Mouse (Mus musculus) spleen, adult 2 months (tissue): Measurements from ENCODE around the gene Cpm. TPM values are rescaled to one million over a fixed set of nuclear protein-coding genes. Genes with fewer than 3 reads are reported as not detected.

Source experiments
- DNase-seq, 2 experiments: peaks; one replicate each; pipeline versions ENCODE4 v3.0.0 to v3.0.0-alpha.2; 2012 to 2021; ENCODE audit warnings: low spot score in 2 of 2, low read depth in 1 of 2
- H3K27ac ChIP-seq: fragments of 200-500 bp; 2 replicates; pipeline ENCODE4 v1.5.1; 2012; ENCODE audit warnings: low read length, inconsistent platforms; ENCODE audit not compliant: insufficient read depth
- H3K27me3 ChIP-seq: fragments of 200-500 bp; 2 replicates; pipeline ENCODE4 v1.6.1; 2012; ENCODE audit warnings: mild to moderate bottlenecking, moderate library complexity, low read length, inconsistent platforms; ENCODE audit not compliant: control insufficient read depth, insufficient read depth
- H3K36me3 ChIP-seq: fragments of 200-500 bp; 2 replicates; pipeline ENCODE4 v1.6.1; 2012; ENCODE audit warnings: mild to moderate bottlenecking, low read length, inconsistent platforms; ENCODE audit not compliant: control insufficient read depth, insufficient read depth
- H3K4me1 ChIP-seq: fragments of 200-500 bp; 2 replicates; pipeline ENCODE4 v1.6.1; 2011; ENCODE audit warnings: inconsistent platforms; ENCODE audit not compliant: control insufficient read depth, insufficient read depth, insufficient read length
- H3K4me3 ChIP-seq: fragments of 200-500 bp; 2 replicates; pipeline ENCODE4 v1.5.1; 2011; ENCODE audit warnings: mild to moderate bottlenecking, inconsistent platforms; ENCODE audit not compliant: insufficient read depth, insufficient read length; ENCODE audit errors: extremely low read depth
- CTCF ChIP-seq: fragments of 200-500 bp; IDR thresholded peaks from 2 replicates; pipeline ENCODE4 v1.5.1; 2011; ENCODE audit warnings: mild to moderate bottlenecking, inconsistent platforms; ENCODE audit not compliant: insufficient read depth, insufficient read length, insufficient replicate concordance; ENCODE audit errors: extremely low read depth
- POLR2A ChIP-seq: fragments of 200-500 bp; IDR thresholded peaks from 2 replicates; pipeline ENCODE4 v1.6.1; 2011; ENCODE audit warnings: low read depth, low read length, inconsistent platforms
- WGBS: fragments of 180-500 bp; shearing (Covaris S2); methylation state at CpG from one replicate; pipeline ENCODE4 v1.1.7; 2018; 5-methylcytosine and 5-hydroxymethylcytosine counted together
- polyA plus RNA-seq: library from polyadenylated mRNA; depleted of rRNA; stranded (reverse); fragments of >200 nt; gene quantifications from 2 replicates; pipeline ENCODE4 v1.2.3, GENCODE M21; 2012

Gene Cpm
- polyA plus RNA-seq, 1 experiment: 10.1 TPM

DNA sequence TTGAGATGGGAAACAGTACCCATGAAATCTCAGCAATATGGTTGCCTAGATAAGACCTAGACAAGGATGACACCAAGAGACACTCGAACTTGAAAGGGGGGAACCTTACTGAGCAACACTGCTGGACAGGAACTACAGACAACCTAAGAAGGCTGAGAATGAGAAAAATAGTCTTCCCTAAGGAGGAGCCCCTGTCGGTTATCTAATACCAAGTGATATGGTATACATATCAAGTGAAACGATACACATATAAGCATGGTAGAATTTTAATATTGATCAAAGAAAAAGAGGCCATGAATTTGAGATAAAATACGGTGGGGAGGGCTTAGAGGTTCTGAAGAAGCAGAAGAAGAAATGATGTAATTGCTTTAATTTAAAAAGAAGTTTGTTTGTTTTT is 23.1 kb downstream of the Cpm start:
- DNase-seq: no peak
- H3K4me1 ChIP-seq: peaks cover 14% of the 10 kb centered on the region
- no peaks in the 10 kb centered on the region for H3K36me3 ChIP-seq
- H3K4me3 ChIP-seq: no peak overlapping the region
- WGBS: 57% methylated on average over 4 of the region's 4 CpGs
- H3K27me3 ChIP-seq: no peaks in the 10 kb centered on the region
- no peak for TF ChIP-seq CTCF
- TF ChIP-seq POLR2A: no peak
- H3K27ac ChIP-seq: no peak overlapping the region

GRCm38 (mm10) chr10:117652930-117653778 is 23.9 kb downstream of the Cpm start:
- Histone ChIP-seq H3K36me3 (no peaks in the 10 kb centered on the region), H3K4me3 (no peak overlapping the region), H3K27me3 (no peaks in the 10 kb centered on the region), H3K4me1 (peaks cover 14% of the 10 kb centered on the region), H3K27ac (no peak overlapping the region)
- no peak for DNase-seq
- 40% methylated on average over 8 of the region's 8 CpGs for WGBS
- TF ChIP-seq POLR2A (no peak), CTCF (no peak)

- TF ChIP-seq CTCF (no peak), POLR2A (no peak)
- Histone ChIP-seq H3K27ac (no peak overlapping the region), H3K36me3 (no peaks in the 10 kb centered on the region), H3K4me3 (no peak overlapping the region), H3K27me3 (no peaks in the 10 kb centered on the region), H3K4me1 (peaks cover 14% of the 10 kb centered on the region)
- 71% methylated on average over 7 of the region's 7 CpGs for WGBS
- DNase-seq: no peak
These were observed 24.5 kb downstream of the Cpm start for GRCm38 (mm10) chr10:117653779-117654173.

DNA sequence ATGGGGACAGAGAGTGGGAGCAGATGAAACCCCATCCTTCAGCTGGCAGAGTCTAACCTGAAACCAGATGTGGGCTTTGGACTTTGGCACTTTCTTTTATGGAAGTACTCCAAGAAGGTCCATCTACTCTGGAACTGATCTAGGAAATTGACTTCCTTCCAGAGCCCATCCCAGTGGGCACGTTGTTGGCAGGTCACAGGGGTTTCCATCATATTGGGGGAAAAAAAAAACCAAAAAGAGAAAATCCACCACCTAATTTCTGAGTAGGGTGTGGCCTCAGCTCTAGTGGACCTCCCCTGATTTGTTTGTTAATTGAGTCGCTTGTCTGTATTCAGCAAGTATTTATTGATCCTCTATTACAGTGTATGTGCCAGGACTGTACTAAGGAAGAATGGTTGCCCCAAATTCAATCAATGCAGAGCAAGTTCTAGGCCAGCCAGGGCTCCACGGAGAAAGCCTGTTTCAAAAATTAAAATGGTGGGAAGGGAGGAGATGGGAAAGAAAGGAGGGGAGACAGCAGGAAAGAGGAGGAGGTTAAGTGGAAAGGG is 25.4 kb downstream of the Cpm start:
- H3K4me3 ChIP-seq: no peak overlapping the region
- TF ChIP-seq CTCF: no peak
- no peak for TF ChIP-seq POLR2A
- DNase-seq: no peak
- no peaks in the 10 kb centered on the region for H3K36me3 ChIP-seq
- WGBS: 88% methylated on average over 3 of the region's 3 CpGs
- no peaks in the 10 kb centered on the region for H3K27me3 ChIP-seq
- H3K27ac ChIP-seq: no peak overlapping the region
- H3K4me1 ChIP-seq: peaks cover 15% of the 10 kb centered on the region

GRCm38 (mm10) chr10:117655460-117655859 is 26.2 kb downstream of the Cpm start:
- 89% methylated on average over 9 of the region's 9 CpGs for WGBS
- H3K27me3 ChIP-seq: no peaks in the 10 kb centered on the region
- no peak overlapping the region for H3K4me3 ChIP-seq
- no peak for DNase-seq
- TF ChIP-seq CTCF: no peak
- no peak for TF ChIP-seq POLR2A
- peaks cover 17% of the 10 kb centered on the region for H3K4me1 ChIP-seq
- H3K36me3 ChIP-seq: no peaks in the 10 kb centered on the region
- no peak overlapping the region for H3K27ac ChIP-seq

DNA sequence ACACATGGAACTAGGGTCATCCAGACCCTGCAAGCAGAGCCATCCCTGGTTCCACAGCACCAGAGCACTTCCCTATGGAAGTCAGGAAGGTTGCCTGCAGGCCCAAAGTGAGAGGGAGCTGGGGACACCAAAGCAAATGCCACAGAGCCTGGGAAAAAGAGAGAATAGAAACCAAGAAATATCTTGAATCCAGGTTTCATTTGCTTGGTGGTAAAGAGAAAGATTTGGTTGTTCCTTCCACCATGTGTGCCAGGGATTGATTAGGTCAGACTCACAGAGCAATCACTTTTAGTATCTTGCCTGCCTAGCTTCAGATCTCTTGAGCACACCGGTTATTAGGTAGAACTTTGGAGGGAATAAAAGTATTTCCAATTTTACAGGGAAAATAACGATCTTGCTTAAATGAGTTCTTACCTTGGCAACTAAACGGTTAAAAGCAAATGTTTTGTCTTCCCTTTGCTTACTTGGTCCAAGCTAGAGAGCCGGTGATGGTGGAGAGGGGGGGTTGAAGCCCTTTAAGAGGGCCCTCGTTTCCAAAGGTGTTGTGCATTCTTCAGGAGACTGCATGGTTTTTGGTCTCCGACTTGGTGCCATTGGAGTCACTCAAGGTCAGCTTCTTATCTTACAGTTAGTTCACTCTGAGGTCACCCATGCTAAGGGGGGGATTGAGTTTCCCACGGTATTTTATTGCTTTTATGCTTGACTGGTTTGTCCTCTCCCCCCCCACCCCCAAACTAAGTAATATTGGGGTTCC is 26.8 kb downstream of the Cpm start:
- TF ChIP-seq POLR2A (no peak), CTCF (no peak)

More for the DNA sequence above, 26.8 kb downstream of the Cpm start:
- Histone ChIP-seq H3K27me3 (no peaks in the 10 kb centered on the region), H3K36me3 (no peaks in the 10 kb centered on the region), H3K27ac (no peak overlapping the region), H3K4me3 (no peak overlapping the region), H3K4me1 (peaks cover 17% of the 10 kb centered on the region)
- DNase-seq: no peak
- 79% methylated on average over 7 of the region's 7 CpGs for WGBS
